Mouse (Mus musculus): Measurements from ENCODE around the gene Elavl4.

Gene Elavl4

DNA sequence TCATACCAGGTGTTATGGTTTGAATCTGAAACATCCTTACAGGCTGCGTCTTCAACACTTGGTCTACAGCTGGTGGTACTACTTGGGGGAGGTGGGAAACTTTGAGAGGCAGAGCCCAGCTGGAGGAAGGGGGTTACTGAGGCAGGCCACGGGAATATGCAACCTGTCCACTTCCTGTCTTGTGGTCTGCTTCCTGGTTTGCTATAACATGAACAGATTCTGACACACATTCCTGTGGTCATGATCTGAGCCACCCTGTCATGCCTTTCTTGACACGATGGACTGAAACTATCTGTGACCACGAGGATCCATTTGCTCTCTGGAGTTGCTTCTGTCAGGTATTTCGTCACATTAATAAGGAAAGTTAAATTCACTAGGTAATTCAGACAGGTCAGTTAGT is 179.7 kb downstream of the Elavl4 start:
- no peak for DNase-seq (ENCODE audit: low read depth, low spot score)

DNA sequence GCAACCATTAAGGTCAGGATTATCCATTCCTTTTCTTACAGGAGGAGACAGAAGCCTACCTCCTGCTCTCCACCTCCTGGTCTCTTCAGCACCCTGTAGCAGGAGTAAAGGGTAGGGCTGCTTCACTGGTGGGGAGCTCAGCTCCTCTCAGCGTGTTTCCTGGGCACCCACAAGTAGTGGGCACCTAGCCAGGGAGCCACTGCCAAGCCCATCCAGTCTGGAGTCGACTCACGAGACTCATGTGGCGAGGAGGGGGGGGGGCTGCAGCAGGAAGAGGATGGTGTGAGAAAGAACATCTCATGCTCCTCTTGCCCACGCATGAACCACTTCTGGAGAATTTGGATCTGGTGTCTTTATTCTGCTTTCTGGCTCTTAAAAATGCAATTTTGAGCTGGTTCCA is 186.5 kb downstream of the Elavl4 start:
- DNase-seq (ENCODE audit: low read depth, low spot score), result no peak

DNA sequence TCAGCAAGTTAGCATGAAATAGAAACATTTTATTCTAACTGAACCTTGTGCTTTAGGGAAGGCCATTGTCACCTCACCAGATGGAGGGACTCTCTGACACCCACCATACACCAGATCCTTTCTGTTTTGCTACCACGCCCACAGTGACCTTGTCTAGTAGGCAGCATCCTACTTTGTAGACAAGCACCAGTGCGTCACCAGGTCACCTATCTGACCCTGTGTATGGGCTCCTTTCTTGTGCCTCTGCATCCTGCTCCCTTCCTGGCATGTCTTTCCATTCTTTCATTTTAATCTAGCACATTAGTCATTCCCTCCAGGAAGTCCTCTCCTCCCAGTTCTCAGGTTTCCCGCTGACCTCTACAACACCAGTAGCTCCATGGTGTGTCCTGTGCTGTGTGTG is 190.1 kb downstream of the Elavl4 start:
- DNase-seq (ENCODE audit: low read depth, low spot score), result no peak

DNA sequence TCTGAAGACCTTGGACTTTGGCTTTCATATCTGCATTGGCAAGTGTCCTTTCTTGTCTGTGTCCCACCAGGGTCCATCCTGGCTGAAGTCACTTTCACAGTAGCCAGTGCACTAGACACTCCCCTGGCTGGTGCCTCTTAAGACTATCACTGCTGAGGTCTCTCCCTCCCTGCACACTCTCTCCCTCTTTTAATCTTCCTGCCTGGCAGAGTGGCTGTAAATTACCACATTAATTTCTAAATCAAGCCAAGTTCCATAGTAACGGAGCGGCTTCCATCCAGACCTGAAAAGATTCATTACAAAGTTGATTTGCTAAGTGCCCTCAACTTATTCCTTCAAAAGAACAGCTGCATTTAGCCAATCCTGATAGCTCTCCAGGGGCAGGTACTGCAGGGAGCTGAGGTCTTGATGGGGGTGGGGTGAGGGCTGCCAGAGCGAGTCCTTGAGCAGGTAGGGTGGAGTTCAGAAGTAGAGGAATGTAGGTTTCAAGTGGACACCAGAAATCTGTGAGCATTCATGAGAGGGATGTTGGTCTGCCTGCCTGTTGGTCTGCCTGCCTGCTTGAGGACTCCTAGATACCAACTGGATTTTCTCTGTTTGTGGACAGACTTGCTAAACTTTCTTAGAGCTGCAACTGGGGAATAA is 194.1 kb downstream of the Elavl4 start:
- no peak for DNase-seq (ENCODE audit: low read depth, low spot score)

DNA sequence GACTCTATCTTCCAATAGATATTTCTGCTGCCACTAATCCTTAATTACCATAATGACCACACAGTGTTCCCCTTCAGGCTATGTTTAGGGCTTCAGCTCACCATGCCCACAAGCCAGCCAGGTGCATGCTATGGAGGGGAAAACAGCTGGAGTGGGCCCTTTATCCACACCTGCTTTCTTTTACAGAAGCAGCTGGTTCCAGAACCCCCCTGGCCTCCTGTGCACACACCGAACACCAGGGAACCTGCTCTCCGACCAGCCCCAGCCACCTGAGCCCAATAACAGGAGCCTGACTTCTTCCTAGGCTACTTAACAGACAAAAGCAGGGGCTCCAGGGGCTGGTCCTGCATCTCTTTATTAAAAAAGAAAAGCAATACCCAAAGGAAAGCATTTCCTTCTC is 195.8 kb downstream of the Elavl4 start:
- no peak for DNase-seq (ENCODE audit: low read depth, low spot score)

Data from WW6 (cell line).